Mouse (Mus musculus) liver, embryonic 15.5 days (tissue): ENCODE measurements at regions not wholly inside any gene's neighbourhood (a gene's known extent, or its start where the extent isn't known, plus 50 kb on each side); places are given as distances from the start of the nearest gene placed in this dataset.

ENCODE experiments used
- ATAC-seq: fragments of 200-750 bp; cut with Nextera tagmentation; 2 replicates; pipeline ENCODE4 v1.8.0; 2017; ENCODE audit warnings: moderate number of reproducible peaks, mild to moderate bottlenecking, moderate library complexity; ENCODE audit not compliant: insufficient read depth
- H3K27ac ChIP-seq: fragments of 300-500 bp; sonication (generic); replicated peaks from 2 replicates; pipeline ENCODE4 v1.5.1; 2015; ENCODE audit warnings: mild to moderate bottlenecking, inconsistent platforms
- H3K27me3 ChIP-seq: fragments of 300-500 bp; sonication (generic); 2 replicates; pipeline ENCODE4 v1.6.1; 2015; ENCODE audit warnings: mild to moderate bottlenecking, inconsistent platforms
- H3K36me3 ChIP-seq: fragments of 300-500 bp; sonication (generic); replicated peaks from 2 replicates; pipeline ENCODE4 v1.6.1; 2015; ENCODE audit warnings: moderate library complexity, mild to moderate bottlenecking, inconsistent platforms
- H3K4me1 ChIP-seq: fragments of 300-500 bp; sonication (generic); replicated peaks from 2 replicates; pipeline ENCODE4 v1.6.1; 2015; ENCODE audit warnings: inconsistent platforms
- H3K4me2 ChIP-seq: fragments of 300-500 bp; sonication (generic); 2 replicates; pipeline ENCODE4 v1.6.1; 2015; ENCODE audit warnings: moderate library complexity, mild to moderate bottlenecking, inconsistent platforms
- H3K4me3 ChIP-seq: fragments of 300-500 bp; sonication (generic); replicated peaks from 2 replicates; pipeline ENCODE4 v1.5.1; 2015; ENCODE audit warnings: mild to moderate bottlenecking, inconsistent platforms
- H3K9ac ChIP-seq: fragments of 300-500 bp; sonication (generic); 2 replicates; pipeline ENCODE4 v1.6.1; 2015; ENCODE audit warnings: moderate library complexity, mild to moderate bottlenecking, inconsistent platforms
- H3K9me3 ChIP-seq: fragments of 300-500 bp; sonication (generic); replicated peaks from 2 replicates; pipeline ENCODE4 v1.6.1; 2016; ENCODE audit warnings: inconsistent platforms
- WGBS: fragments of 180-500 bp; shearing (Covaris S2); methylation state at CpG from one replicate; pipeline ENCODE4 v1.1.7; 2015; ENCODE audit warnings: mixed read lengths; ENCODE audit not compliant: insufficient replicate concordance; 5-methylcytosine and 5-hydroxymethylcytosine counted together

GRCm38 (mm10) chr6:93623541-93623940 is 660.2 kb downstream of the Magi1 start:
- ATAC-seq: no peak
- no peak overlapping the region for H3K4me2 ChIP-seq
- no peak overlapping the region for H3K4me3 ChIP-seq
- H3K27ac ChIP-seq: no peak overlapping the region
- no peak overlapping the region for H3K9ac ChIP-seq
- H3K9me3 ChIP-seq: no peaks in the 10 kb centered on the region
- H3K4me1 ChIP-seq: no peaks in the 10 kb centered on the region
- no peaks in the 10 kb centered on the region for H3K36me3 ChIP-seq
- H3K27me3 ChIP-seq: no peaks in the 10 kb centered on the region
- WGBS: 30% methylated on average over 5 of the region's 5 CpGs

DNA sequence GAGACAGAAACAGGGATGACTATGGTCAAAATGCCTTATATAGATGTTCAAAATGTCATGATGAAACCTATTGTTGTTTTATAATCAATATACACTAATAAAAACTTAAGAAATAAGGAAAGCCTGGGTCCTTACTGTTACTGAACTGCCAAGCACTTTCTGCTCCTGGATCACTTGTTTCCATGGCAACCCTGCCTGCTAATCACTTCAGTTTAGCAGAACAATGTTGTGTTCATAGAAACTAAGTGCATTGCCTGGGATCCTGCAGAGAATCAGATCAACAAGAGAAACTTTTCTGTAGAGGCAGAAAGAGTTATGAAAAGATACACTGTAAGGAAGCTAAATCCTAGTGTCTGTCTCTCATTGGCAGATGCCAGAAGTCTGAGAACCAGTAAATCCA is 666.8 kb downstream of the Magi1 start:
- H3K4me1 ChIP-seq: no peaks in the 10 kb centered on the region
- no peak overlapping the region for H3K9ac ChIP-seq
- no peak overlapping the region for H3K4me3 ChIP-seq
- H3K9me3 ChIP-seq: no peaks in the 10 kb centered on the region
- no peak overlapping the region for H3K27ac ChIP-seq
- no peak overlapping the region for H3K4me2 ChIP-seq
- no peak for ATAC-seq
- no peaks in the 10 kb centered on the region for H3K27me3 ChIP-seq
- H3K36me3 ChIP-seq: no peaks in the 10 kb centered on the region

DNA sequence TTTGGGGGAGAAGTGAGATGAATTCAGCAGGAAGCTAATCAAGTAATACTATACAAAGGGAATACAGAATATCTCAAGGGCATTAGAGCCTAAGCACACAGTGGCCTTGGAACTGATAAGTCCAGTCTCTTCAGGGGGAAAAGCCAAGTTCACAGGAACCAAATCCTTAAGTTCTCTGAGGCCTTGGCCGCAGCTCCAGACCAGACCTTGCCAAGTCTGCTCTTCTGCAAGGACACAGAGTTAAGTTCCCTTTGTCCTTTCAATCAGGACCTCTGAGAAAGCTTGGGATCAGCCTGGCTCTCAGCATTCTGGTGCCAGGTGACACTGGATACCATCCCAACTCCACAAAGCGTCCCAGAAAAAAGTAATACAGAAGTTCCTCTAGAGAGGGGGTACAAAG is 657.1 kb upstream of the Adamts9 start:
- H3K36me3 ChIP-seq: no peaks in the 10 kb centered on the region
- no peak for ATAC-seq
- H3K27ac ChIP-seq: no peak overlapping the region
- H3K4me3 ChIP-seq: no peak overlapping the region
- no peaks in the 10 kb centered on the region for H3K27me3 ChIP-seq
- no peaks in the 10 kb centered on the region for H3K4me1 ChIP-seq
- no peak overlapping the region for H3K4me2 ChIP-seq
- no peak overlapping the region for H3K9ac ChIP-seq
- no peaks in the 10 kb centered on the region for H3K9me3 ChIP-seq
- 61% methylated on average over 2 of the region's 2 CpGs for WGBS

DNA sequence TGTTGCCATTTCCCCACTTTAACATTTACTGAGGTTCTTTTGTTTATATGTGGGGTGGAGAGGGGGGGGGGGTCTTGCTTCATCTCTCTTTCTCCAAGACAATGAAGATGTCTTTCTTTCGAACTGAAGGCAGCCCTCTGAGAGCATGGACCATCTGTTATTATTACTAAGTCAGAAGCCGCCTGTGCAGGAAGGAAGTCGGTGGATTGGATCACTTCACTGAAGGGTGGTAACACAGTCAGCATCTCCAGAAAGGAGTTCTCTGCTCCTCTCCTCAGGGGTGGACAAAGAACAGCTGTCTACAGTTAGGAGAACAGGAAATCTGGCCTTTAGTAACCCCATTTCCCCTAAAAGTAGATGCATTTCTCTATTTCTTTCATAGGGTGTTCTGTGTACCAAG is 656.1 kb upstream of the Adamts9 start:
- Histone ChIP-seq H3K4me3 (no peak overlapping the region), H3K27ac (no peak overlapping the region), H3K27me3 (no peaks in the 10 kb centered on the region), H3K4me1 (no peaks in the 10 kb centered on the region), H3K36me3 (no peaks in the 10 kb centered on the region), H3K4me2 (no peak overlapping the region), H3K9ac (no peak overlapping the region), H3K9me3 (no peaks in the 10 kb centered on the region)
- ATAC-seq: no peak
- 22% methylated on average over 3 of the region's 3 CpGs for WGBS

DNA sequence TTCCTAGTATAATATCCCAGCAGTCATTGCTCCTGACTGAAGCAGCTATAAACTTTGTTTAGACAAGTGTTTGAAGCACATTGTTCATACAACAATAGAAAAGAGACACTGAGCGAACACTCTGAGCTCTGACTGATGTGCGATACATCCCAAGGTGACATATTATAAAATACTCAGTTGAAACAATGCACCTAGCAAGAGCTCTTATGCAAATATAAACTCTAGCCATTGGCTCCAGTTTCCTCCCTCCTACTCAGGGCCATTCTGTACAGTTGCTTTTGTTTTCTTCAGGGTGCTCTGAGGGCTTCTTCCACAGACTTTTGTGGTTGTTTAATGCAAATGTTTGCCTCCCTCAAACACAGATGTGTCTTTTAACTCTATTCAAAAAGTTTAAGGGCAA is 646.6 kb upstream of the Adamts9 start:
- Histone ChIP-seq H3K36me3 (no peaks in the 10 kb centered on the region), H3K9ac (no peak overlapping the region), H3K4me2 (no peak overlapping the region), H3K27ac (no peak overlapping the region), H3K4me1 (no peaks in the 10 kb centered on the region), H3K4me3 (no peak overlapping the region), H3K27me3 (no peaks in the 10 kb centered on the region), H3K9me3 (no peaks in the 10 kb centered on the region)
- ATAC-seq: no peak
- WGBS: 88% methylated on average over 2 of the region's 2 CpGs

GRCm38 (mm10) chr6:93586871-93587270 is 643.6 kb upstream of the Adamts9 start:
- H3K4me2 ChIP-seq: no peak overlapping the region
- H3K27ac ChIP-seq: no peak overlapping the region
- no peaks in the 10 kb centered on the region for H3K4me1 ChIP-seq
- no peaks in the 10 kb centered on the region for H3K9me3 ChIP-seq
- H3K9ac ChIP-seq: no peak overlapping the region
- 50% methylated on average over 2 of the region's 2 CpGs for WGBS
- H3K27me3 ChIP-seq: no peaks in the 10 kb centered on the region
- ATAC-seq: no peak
- no peaks in the 10 kb centered on the region for H3K36me3 ChIP-seq
- no peak overlapping the region for H3K4me3 ChIP-seq

DNA sequence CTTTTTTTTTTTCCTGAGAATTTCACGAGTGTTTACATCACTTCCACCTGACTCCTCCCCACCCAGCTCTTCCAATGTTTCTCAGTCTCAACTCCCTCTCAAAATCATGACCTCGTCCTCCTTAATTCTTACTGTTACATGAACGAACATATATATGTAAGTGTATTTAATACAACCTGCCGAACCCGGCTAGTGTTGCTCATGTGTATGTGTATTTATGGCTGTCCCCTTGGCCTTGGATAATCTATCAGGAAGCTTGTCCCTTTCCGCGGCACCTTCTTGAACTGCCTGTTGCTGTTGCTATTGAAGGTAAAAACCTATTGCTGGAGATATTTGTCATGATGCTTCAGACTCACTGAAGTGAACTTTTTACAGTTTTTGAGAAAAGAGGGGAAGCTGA is 637.8 kb upstream of the Adamts9 start:
- no peak overlapping the region for H3K27ac ChIP-seq

DNA sequence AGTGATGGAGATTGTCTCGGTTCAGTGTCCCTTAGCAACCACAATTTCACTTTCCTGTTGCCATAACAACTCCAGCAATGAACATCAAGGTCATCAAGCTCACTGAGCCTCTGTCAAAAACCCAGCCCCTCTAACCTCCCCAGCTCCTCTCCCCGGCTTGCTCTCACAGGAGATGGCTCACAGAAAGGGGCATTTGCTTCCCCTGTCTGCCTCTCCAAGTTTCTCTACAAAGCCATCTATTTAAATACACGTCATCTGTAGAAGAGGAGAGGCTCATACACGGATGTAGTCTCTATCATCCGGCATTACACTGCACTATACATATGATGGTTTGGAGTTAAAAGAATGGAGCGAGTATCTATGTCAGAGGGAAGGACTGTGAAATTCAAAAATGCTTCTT is 637.4 kb upstream of the Adamts9 start:
- H3K27ac ChIP-seq: no peak overlapping the region
- no peaks in the 10 kb centered on the region for H3K36me3 ChIP-seq
- no peak overlapping the region for H3K4me2 ChIP-seq
- no peak for ATAC-seq
- H3K9ac ChIP-seq: no peak overlapping the region
- WGBS: 60% methylated on average over 6 of the region's 6 CpGs
- H3K9me3 ChIP-seq: no peaks in the 10 kb centered on the region
- no peaks in the 10 kb centered on the region for H3K4me1 ChIP-seq
- H3K27me3 ChIP-seq: no peaks in the 10 kb centered on the region
- no peak overlapping the region for H3K4me3 ChIP-seq

More for the DNA sequence above, 637.8 kb upstream of the Adamts9 start:
- Histone ChIP-seq H3K36me3 (no peaks in the 10 kb centered on the region), H3K27me3 (no peaks in the 10 kb centered on the region), H3K9ac (no peak overlapping the region), H3K4me1 (no peaks in the 10 kb centered on the region), H3K4me3 (no peak overlapping the region), H3K9me3 (no peaks in the 10 kb centered on the region), H3K4me2 (no peak overlapping the region)
- ATAC-seq: no peak
- 67% methylated on average over 7 of the region's 7 CpGs for WGBS

- Histone ChIP-seq H3K4me2 (no peak overlapping the region), H3K27me3 (no peaks in the 10 kb centered on the region), H3K27ac (no peak overlapping the region), H3K9me3 (no peaks in the 10 kb centered on the region), H3K4me1 (no peaks in the 10 kb centered on the region), H3K4me3 (no peak overlapping the region), H3K36me3 (no peaks in the 10 kb centered on the region), H3K9ac (no peak overlapping the region)
- WGBS: 63% methylated on average over 6 of the region's 6 CpGs
- ATAC-seq: no peak
These were observed 632.0 kb upstream of the Adamts9 start for GRCm38 (mm10) chr6:93575249-93575648.

GRCm38 (mm10) chr6:93573679-93574635 is 630.7 kb upstream of the Adamts9 start:
- Histone ChIP-seq H3K4me1 (no peaks in the 10 kb centered on the region), H3K27ac (no peak overlapping the region), H3K9me3 (no peaks in the 10 kb centered on the region), H3K27me3 (no peaks in the 10 kb centered on the region), H3K36me3 (no peaks in the 10 kb centered on the region), H3K4me2 (no peak overlapping the region), H3K9ac (no peak overlapping the region), H3K4me3 (no peak overlapping the region)
- 58% methylated on average over 7 of the region's 7 CpGs for WGBS
- ATAC-seq: no peak

- Histone ChIP-seq H3K4me1 (no peaks in the 10 kb centered on the region), H3K9ac (no peak overlapping the region), H3K4me3 (no peak overlapping the region), H3K27me3 (no peaks in the 10 kb centered on the region), H3K4me2 (no peak overlapping the region), H3K27ac (no peak overlapping the region), H3K9me3 (no peaks in the 10 kb centered on the region), H3K36me3 (no peaks in the 10 kb centered on the region)
- ATAC-seq: no peak
- WGBS: 62% methylated on average over 2 of the region's 2 CpGs
These were observed 626.6 kb upstream of the Adamts9 start for GRCm38 (mm10) chr6:93569866-93570265.

- no peak for ATAC-seq
These were observed 625.9 kb upstream of the Adamts9 start for GRCm38 (mm10) chr6:93569211-93569610.

More at GRCm38 (mm10) chr6:93569211-93569610, 625.9 kb upstream of the Adamts9 start:
- H3K9me3 ChIP-seq: no peaks in the 10 kb centered on the region
- H3K27ac ChIP-seq: no peak overlapping the region
- H3K4me3 ChIP-seq: no peak overlapping the region
- no peaks in the 10 kb centered on the region for H3K36me3 ChIP-seq
- 59% methylated on average over 6 of the region's 6 CpGs for WGBS
- no peak overlapping the region for H3K4me2 ChIP-seq
- no peaks in the 10 kb centered on the region for H3K27me3 ChIP-seq
- H3K9ac ChIP-seq: no peak overlapping the region
- no peaks in the 10 kb centered on the region for H3K4me1 ChIP-seq
